In the genomic region with DNA sequence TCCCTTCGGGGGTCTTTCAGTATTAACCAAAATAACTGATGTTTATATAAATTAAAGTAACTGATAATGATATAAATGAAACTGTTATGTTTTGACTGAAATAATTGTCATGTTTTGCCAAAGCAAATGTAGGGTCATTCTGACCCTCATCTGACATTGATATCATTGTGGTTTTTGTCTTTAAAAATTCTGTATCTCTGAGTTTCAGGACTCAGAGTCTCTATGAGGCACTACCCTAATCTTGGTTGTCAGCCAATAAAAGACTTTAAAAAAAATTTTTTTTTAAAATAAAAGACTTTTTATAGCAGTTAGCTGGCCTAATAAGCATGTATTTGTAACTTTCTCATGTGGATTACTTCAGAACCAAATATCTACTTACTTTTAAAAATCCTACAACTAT, we compare ENCODE assay signal across 29 mouse cellular contexts. TPM values are rescaled to one million over a fixed set of nuclear protein-coding genes. Genes with fewer than 3 reads are reported as not detected.
"Had no signal": no experiment of that assay in that cellular context is flagged by ENCODE, and none has a peak within 500 bp of the region (broad histone marks: within the 10 kb centered on the region; RNA-seq: fewer than 3 reads in every experiment).

No protein-coding gene starts in this region.

- H3K4me3 ChIP-seq: liver, embryonic 15.5 days; lung, embryonic 15.5 days; midbrain, embryonic 13.5 days; midbrain, embryonic 15.5 days; neural tube, embryonic 13.5 days; neural tube, embryonic 15.5 days; stomach, embryonic 15.5 days had no signal

- H3K9ac ChIP-seq: liver, embryonic 15.5 days; liver, postnatal 0 days; lung, embryonic 15.5 days; midbrain, embryonic 13.5 days; midbrain, embryonic 15.5 days; neural tube, embryonic 13.5 days; neural tube, embryonic 15.5 days; stomach, embryonic 15.5 days had no signal

- DNase-seq: liver, postnatal 0 days; lung, adult 2 months; lung, postnatal 14 days; retina, postnatal 1 day; right cerebral cortex, adult 18-20 months; right cerebral cortex, postnatal 25 days; right cerebral cortex, postnatal 4 days; spleen, adult 18-20 months; thymus, adult 2 months; thymus, postnatal 25 days; thymus, postnatal 4 days had no signal

- H3K27ac ChIP-seq: liver, embryonic 15.5 days; lung, embryonic 15.5 days; macrophage; midbrain, embryonic 13.5 days; midbrain, embryonic 15.5 days; neural tube, embryonic 13.5 days; neural tube, embryonic 15.5 days; stomach, embryonic 15.5 days; stomach, postnatal 0 days had no signal

- H3K27me3 ChIP-seq: liver, embryonic 15.5 days; lung, embryonic 15.5 days; midbrain, embryonic 13.5 days; midbrain, embryonic 15.5 days; neural tube, embryonic 13.5 days; neural tube, embryonic 15.5 days; stomach, embryonic 15.5 days had no signal

- H3K9me3 ChIP-seq: liver, embryonic 15.5 days; lung, embryonic 15.5 days; midbrain, embryonic 13.5 days; midbrain, embryonic 15.5 days; neural tube, embryonic 13.5 days; neural tube, embryonic 15.5 days; stomach, embryonic 15.5 days had no signal

- H3K4me1 ChIP-seq: liver, embryonic 15.5 days; lung, embryonic 15.5 days; midbrain, embryonic 13.5 days; midbrain, embryonic 15.5 days; neural tube, embryonic 13.5 days; neural tube, embryonic 15.5 days; stomach, embryonic 15.5 days had no signal

- H3K4me2 ChIP-seq: liver, embryonic 15.5 days; lung, embryonic 15.5 days; midbrain, embryonic 11.5 days; midbrain, embryonic 13.5 days; midbrain, embryonic 15.5 days; neural tube, embryonic 13.5 days; neural tube, embryonic 15.5 days; stomach, embryonic 15.5 days had no signal

- ATAC-seq: liver, postnatal 0 days; lung, postnatal 0 days; midbrain, embryonic 13.5 days; midbrain, embryonic 15.5 days had no signal

RNA-seq across cellular contexts. Expression of a gene that starts 37.7 kb away (rescaled TPM):
- total RNA-seq: megakaryocyte, adult 5-6 weeks; midbrain, postnatal 0 days; monocyte, adult 5-6 weeks had no signal
- polyA plus RNA-seq: liver, embryonic 15.5 days; liver, postnatal 0 days; lung, adult 2 months; lung, embryonic 15.5 days; lung, postnatal 0 days; macrophage; midbrain, embryonic 11.5 days; midbrain, embryonic 13.5 days; midbrain, embryonic 15.5 days; midbrain, postnatal 0 days; neural tube, embryonic 11.5 days; neural tube, embryonic 13.5 days; neural tube, embryonic 15.5 days; small intestine, adult 2 months; stomach, embryonic 15.5 days; stomach, postnatal 0 days; testis, adult 2 months; thymus, adult 2 months; urinary bladder, adult 2 months had no signal
